Comparison of ENCODE assay signal across 27 mouse cellular contexts in the genomic region with DNA sequence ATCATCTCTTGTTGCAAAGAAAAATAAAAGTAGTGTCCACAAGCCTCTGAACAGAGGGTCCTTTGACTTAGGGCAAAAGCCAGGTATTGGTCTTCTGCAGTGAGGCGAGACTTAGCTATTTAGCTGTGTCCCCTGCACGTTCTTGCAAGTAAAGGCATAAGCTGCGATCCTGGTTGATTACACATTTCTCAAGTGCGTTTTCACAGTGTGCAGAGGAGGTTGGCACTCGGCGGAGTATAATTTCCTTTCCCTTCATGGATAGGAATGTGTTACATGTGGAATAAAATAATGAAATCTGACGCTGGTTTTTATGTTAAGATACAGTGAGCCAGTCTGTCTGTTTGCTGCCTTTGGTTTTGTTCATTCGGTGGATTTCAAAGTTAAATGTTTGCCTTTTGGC.
DNase-seq lines count a peak whose midpoint lies in the region; ATAC-seq lines count a peak whose summit lies in the region.
"Had no signal": no experiment of that assay in that cellular context is flagged by ENCODE, and none has a peak within 500 bp of the region (broad histone marks: within the 10 kb centered on the region; RNA-seq: fewer than 3 reads in every experiment).

No protein-coding gene starts in this region.

- no peak for ATAC-seq in forebrain, embryonic 14.5 days
- ATAC-seq in forebrain, embryonic 13.5 days, result no peak
- ATAC-seq: hindbrain, embryonic 16.5 days; intestine, embryonic 15.5 days had no signal

- H3K9me3 ChIP-seq in forebrain, embryonic 14.5 days (replicated peaks; ENCODE audit: control insufficient read depth, low read length), result no peaks in the 10 kb centered on the region
- no peaks in the 10 kb centered on the region for H3K9me3 ChIP-seq in forebrain, embryonic 13.5 days (replicated peaks)
- H3K9me3 ChIP-seq: hindbrain, embryonic 10.5 days; intestine, embryonic 15.5 days; limb, embryonic 13.5 days; liver, embryonic 13.5 days; megakaryocyte, embryonic 14.5 days had no signal

- no peak overlapping the region for H3K9ac ChIP-seq in forebrain, embryonic 14.5 days (ENCODE audit: low read length)
- H3K9ac ChIP-seq in forebrain, embryonic 13.5 days, result no peak overlapping the region
- H3K9ac ChIP-seq: heart, embryonic 12.5 days; intestine, embryonic 15.5 days; limb, embryonic 13.5 days; liver, embryonic 13.5 days had no signal

- 76% methylated on average over 8 of the region's 8 CpGs for WGBS in forebrain, embryonic 14.5 days
- WGBS in forebrain, embryonic 13.5 days, result 82% methylated on average over 8 of the region's 8 CpGs

- H3K4me3 ChIP-seq in forebrain, embryonic 14.5 days (ENCODE audit: low read depth, low read length), result no peak overlapping the region
- H3K4me3 ChIP-seq in forebrain, embryonic 13.5 days, result no peak overlapping the region
- H3K4me3 ChIP-seq: heart, embryonic 12.5 days; hindbrain, embryonic 10.5 days; intestine, embryonic 15.5 days; layer of hippocampus, adult 2 months; limb, embryonic 13.5 days; liver, embryonic 13.5 days; megakaryocyte, embryonic 14.5 days had no signal

- peak; percentile 32 for DNase-seq in forebrain, embryonic 14.5 days (ENCODE audit: low spot score)
- peak; percentile 34 to 38 for DNase-seq in left cerebral cortex, postnatal 14 days (ENCODE audit: low spot score in 2 of 2)
- no peak for DNase-seq in left cerebral cortex, adult 11 months (ENCODE audit: low spot score)
- peak; percentile 65 for DNase-seq in brain, adult 2 months (ENCODE audit: low read depth, low spot score)
- peak; percentile 9 for DNase-seq in right cerebral cortex, postnatal 14 days
- no peak for DNase-seq in retina, embryonic 14.5 days (ENCODE audit: low spot score)
- DNase-seq: adrenal gland, postnatal 25 days; cerebellum, adult 11 months; cerebellum, postnatal 10 days; gastrocnemius, postnatal 25 days; heart, adult 18-20 months; heart, postnatal 10 days; kidney, adult 8-10 months; kidney, postnatal 25 days; liver, embryonic 13.5 days; lung, adult 2 months; lung, postnatal 36 days; thymus, adult 2 months; thymus, postnatal 4 days had no signal

- no peaks in the 10 kb centered on the region for H3K4me1 ChIP-seq in forebrain, embryonic 14.5 days (ENCODE audit: control insufficient read depth, insufficient read depth, low read length)
- H3K4me1 ChIP-seq in forebrain, embryonic 13.5 days, result peaks cover 10% of the 10 kb centered on the region; the same call in 1 of the 2 replicates
- H3K4me1 ChIP-seq: heart, embryonic 12.5 days; hindbrain, embryonic 10.5 days; intestine, embryonic 15.5 days; limb, embryonic 13.5 days; liver, embryonic 13.5 days; megakaryocyte, embryonic 14.5 days had no signal

- intact Hi-C loops in left cerebral cortex, postnatal 14 days (cut with DNase I), result no loop called here

- H3K27ac ChIP-seq in forebrain, embryonic 14.5 days (ENCODE audit: low read depth, low read length), result no peak overlapping the region
- H3K27ac ChIP-seq in forebrain, embryonic 13.5 days, result no peak overlapping the region
- H3K27ac ChIP-seq: hindbrain, embryonic 10.5 days; intestine, embryonic 15.5 days; layer of hippocampus, adult 2 months; limb, embryonic 13.5 days; liver, embryonic 13.5 days had no signal

- H3K36me3 ChIP-seq in forebrain, embryonic 14.5 days (ENCODE audit: control insufficient read depth, insufficient read depth, low read length), result no peaks in the 10 kb centered on the region
- no peaks in the 10 kb centered on the region for H3K36me3 ChIP-seq in forebrain, embryonic 13.5 days (ENCODE audit: poor library complexity, severe bottlenecking)
- H3K36me3 ChIP-seq: heart, embryonic 12.5 days; hindbrain, embryonic 10.5 days; intestine, embryonic 15.5 days; limb, embryonic 13.5 days; liver, embryonic 13.5 days had no signal

- no peaks in the 10 kb centered on the region for H3K27me3 ChIP-seq in forebrain, embryonic 14.5 days (replicated peaks; ENCODE audit: control insufficient read depth, insufficient read depth, low read length)
- H3K27me3 ChIP-seq in forebrain, embryonic 13.5 days, result no peaks in the 10 kb centered on the region
- H3K27me3 ChIP-seq: heart, embryonic 12.5 days; intestine, embryonic 15.5 days; limb, embryonic 13.5 days; liver, embryonic 13.5 days; megakaryocyte, embryonic 14.5 days had no signal

- H3K4me2 ChIP-seq in forebrain, embryonic 14.5 days (ENCODE audit: low read length), result no peak overlapping the region
- H3K4me2 ChIP-seq in forebrain, embryonic 13.5 days, result no peak overlapping the region
- H3K4me2 ChIP-seq: heart, embryonic 12.5 days; intestine, embryonic 15.5 days; limb, embryonic 13.5 days; liver, embryonic 13.5 days had no signal

Comparison
In these comparisons a context has a peak if more than half of its experiments do, and no peak if none do; other contexts are left out.
1. DNase-seq: peak in forebrain, embryonic 14.5 days (single experiment), left cerebral cortex, postnatal 14 days (2 of 2), brain, adult 2 months (single experiment) and right cerebral cortex, postnatal 14 days (single experiment); none in left cerebral cortex, adult 11 months (single experiment) and retina, embryonic 14.5 days (single experiment).